Mouse (Mus musculus): ENCODE data around the gene Ccdc121. TPM values are rescaled to one million over a fixed set of nuclear protein-coding genes. Genes with fewer than 3 reads are reported as not detected.
"Not testable (repeated sequence)": the region's sequence is repeated elsewhere in the genome, so short reads cannot be mapped to it uniquely, and the experiment has no call there.

Ccdc121 gene
- polyA plus RNA-seq, 1 experiment: not detected

- no peak overlapping the region for H3K4me3 ChIP-seq (ENCODE audit: insufficient read depth, low read length)
- no peaks in the 10 kb centered on the region for H3K4me1 ChIP-seq (ENCODE audit: control insufficient read depth, insufficient read depth, low read length)
- H3K27ac ChIP-seq (ENCODE audit: insufficient read depth, low read depth, low read length): no peak overlapping the region
- TF ChIP-seq CTCF (IDR thresholded peaks at IDR 0.05; ENCODE audit: low read depth, low read length) (no peak), POLR2A (IDR thresholded peaks at IDR 0.05; ENCODE audit: borderline replicate concordance, low read depth, low read length) (no peak)
Observed at GRCm38 (mm10) chr1:181512430-181513129, 1.3 kb upstream of the Ccdc121 start.

GRCm38 (mm10) chr1:181510855-181511254 is 396 bp downstream of the Ccdc121 start:
- not testable (repeated sequence) for H3K27ac ChIP-seq (ENCODE audit: insufficient read depth, low read depth, low read length); H3K4me1 ChIP-seq (ENCODE audit: control insufficient read depth, insufficient read depth, low read length); H3K4me3 ChIP-seq (ENCODE audit: insufficient read depth, low read length)

- Histone ChIP-seq H3K4me3 (ENCODE audit: insufficient read depth, low read length) (no peak overlapping the region), H3K4me1 (ENCODE audit: control insufficient read depth, insufficient read depth, low read length) (no peaks in the 10 kb centered on the region), H3K27ac (ENCODE audit: insufficient read depth, low read depth, low read length) (no peak overlapping the region)
- no peak for TF ChIP-seq POLR2A (IDR thresholded peaks at IDR 0.05; ENCODE audit: borderline replicate concordance, low read depth, low read length)
- TF ChIP-seq CTCF (IDR thresholded peaks at IDR 0.05; ENCODE audit: low read depth, low read length): no peak
Observed at GRCm38 (mm10) chr1:181505367-181505766, 5.9 kb downstream of the Ccdc121 start.

GRCm38 (mm10) chr1:181503471-181503870 is 7.8 kb downstream of the Ccdc121 start:
- Histone ChIP-seq H3K4me1 (ENCODE audit: control insufficient read depth, insufficient read depth, low read length) (no peaks in the 10 kb centered on the region), H3K27ac (ENCODE audit: insufficient read depth, low read depth, low read length) (no peak overlapping the region), H3K4me3 (ENCODE audit: insufficient read depth, low read length) (no peak overlapping the region)
- TF ChIP-seq CTCF (IDR thresholded peaks at IDR 0.05; ENCODE audit: low read depth, low read length): no peak
- TF ChIP-seq POLR2A (IDR thresholded peaks at IDR 0.05; ENCODE audit: borderline replicate concordance, low read depth, low read length): no peak

GRCm38 (mm10) chr1:181484696-181485095 is 26.6 kb downstream of the Ccdc121 start:
- TF ChIP-seq CTCF (IDR thresholded peaks at IDR 0.05; ENCODE audit: low read depth, low read length) (no peak), POLR2A (IDR thresholded peaks at IDR 0.05; ENCODE audit: borderline replicate concordance, low read depth, low read length) (no peak)
- no peaks in the 10 kb centered on the region for H3K4me1 ChIP-seq (ENCODE audit: control insufficient read depth, insufficient read depth, low read length)
- no peak overlapping the region for H3K27ac ChIP-seq (ENCODE audit: insufficient read depth, low read depth, low read length)
- no peak overlapping the region for H3K4me3 ChIP-seq (ENCODE audit: insufficient read depth, low read length)

GRCm38 (mm10) chr1:181476557-181476956 is 34.7 kb downstream of the Ccdc121 start:
- Histone ChIP-seq H3K27ac (ENCODE audit: insufficient read depth, low read depth, low read length) (no peak overlapping the region), H3K4me1 (ENCODE audit: control insufficient read depth, insufficient read depth, low read length) (no peaks in the 10 kb centered on the region), H3K4me3 (ENCODE audit: insufficient read depth, low read length) (no peak overlapping the region)
- TF ChIP-seq CTCF (IDR thresholded peaks at IDR 0.05; ENCODE audit: low read depth, low read length) (no peak), POLR2A (IDR thresholded peaks at IDR 0.05; ENCODE audit: borderline replicate concordance, low read depth, low read length) (no peak)

GRCm38 (mm10) chr1:181476141-181476540 is 35.1 kb downstream of the Ccdc121 start:
- TF ChIP-seq CTCF (IDR thresholded peaks at IDR 0.05; ENCODE audit: low read depth, low read length): no peak
- no peak for TF ChIP-seq POLR2A (IDR thresholded peaks at IDR 0.05; ENCODE audit: borderline replicate concordance, low read depth, low read length)
- Histone ChIP-seq H3K27ac (ENCODE audit: insufficient read depth, low read depth, low read length) (no peak overlapping the region), H3K4me1 (ENCODE audit: control insufficient read depth, insufficient read depth, low read length) (no peaks in the 10 kb centered on the region), H3K4me3 (ENCODE audit: insufficient read depth, low read length) (no peak overlapping the region)

GRCm38 (mm10) chr1:181469415-181469814 is 41.8 kb downstream of the Ccdc121 start:
- H3K4me1 ChIP-seq (ENCODE audit: control insufficient read depth, insufficient read depth, low read length): no peaks in the 10 kb centered on the region
- H3K4me3 ChIP-seq (ENCODE audit: insufficient read depth, low read length): no peak overlapping the region
- H3K27ac ChIP-seq (ENCODE audit: insufficient read depth, low read depth, low read length): no peak overlapping the region
- no peak for TF ChIP-seq POLR2A (IDR thresholded peaks at IDR 0.05; ENCODE audit: borderline replicate concordance, low read depth, low read length)
- TF ChIP-seq CTCF (IDR thresholded peaks at IDR 0.05; ENCODE audit: low read depth, low read length): no peak

GRCm38 (mm10) chr1:181467321-181467670 is 44.0 kb downstream of the Ccdc121 start:
- TF ChIP-seq POLR2A (IDR thresholded peaks at IDR 0.05; ENCODE audit: borderline replicate concordance, low read depth, low read length): no peak
- no peak for TF ChIP-seq CTCF (IDR thresholded peaks at IDR 0.05; ENCODE audit: low read depth, low read length)
- Histone ChIP-seq H3K4me1 (ENCODE audit: control insufficient read depth, insufficient read depth, low read length) (no peaks in the 10 kb centered on the region), H3K4me3 (ENCODE audit: insufficient read depth, low read length) (no peak overlapping the region), H3K27ac (ENCODE audit: insufficient read depth, low read depth, low read length) (no peak overlapping the region)

GRCm38 (mm10) chr1:181466601-181467320 is 44.5 kb downstream of the Ccdc121 start:
- TF ChIP-seq CTCF (IDR thresholded peaks at IDR 0.05; ENCODE audit: low read depth, low read length) (no peak), POLR2A (IDR thresholded peaks at IDR 0.05; ENCODE audit: borderline replicate concordance, low read depth, low read length) (no peak)
- no peak overlapping the region for H3K27ac ChIP-seq (ENCODE audit: insufficient read depth, low read depth, low read length)
- no peaks in the 10 kb centered on the region for H3K4me1 ChIP-seq (ENCODE audit: control insufficient read depth, insufficient read depth, low read length)
- no peak overlapping the region for H3K4me3 ChIP-seq (ENCODE audit: insufficient read depth, low read length)

Data from bone marrow macrophage, adult 2 months (primary cell).